Mouse (Mus musculus): ENCODE results near the gene Ntng1.

DNA sequence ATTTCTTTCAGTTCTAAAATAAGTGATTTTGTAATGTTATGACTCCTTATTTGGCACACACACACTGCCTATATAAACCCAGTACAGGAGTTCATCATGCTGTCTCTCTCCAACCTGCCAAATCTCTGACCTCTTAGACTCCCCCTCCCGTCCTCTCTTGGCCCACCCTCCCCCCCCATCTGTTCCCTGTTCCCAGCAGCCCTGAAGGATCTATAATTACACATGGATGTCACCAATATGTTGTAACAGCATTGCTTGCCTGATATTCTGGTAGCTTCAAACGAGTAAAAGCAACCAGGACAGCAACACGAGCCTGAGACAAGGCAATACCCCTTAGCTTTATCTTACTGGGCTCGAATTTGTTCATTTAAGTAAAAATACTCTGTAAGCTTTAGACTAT, 220.0 kb downstream of the Ntng1 start:
- TF ChIP-seq CTCF (IDR thresholded peaks at IDR 0.05; ENCODE audit: low read depth, low read length), result no peak
- TF ChIP-seq POLR2A (IDR thresholded peaks at IDR 0.05; ENCODE audit: insufficient read depth, low read length), result no peak
- TF ChIP-seq EP300 (IDR thresholded peaks at IDR 0.05; ENCODE audit: insufficient read depth, low read depth, low read length), result no peak
